Mouse (Mus musculus) induced T-regulatory cell, adult 2 months (primary cell): Measurements from ENCODE around the gene Zscan5b.
A peak's percentile ranks its signal among the peaks of the same experiment; 100 is the strongest.
"Not testable (repeated sequence)": the region's sequence is repeated elsewhere in the genome, so short reads cannot be mapped to it uniquely, and the experiment has no call there.

ENCODE experiments used
- DNase-seq: peaks from one replicate; pipeline ENCODE4 v3.0.0-alpha.2; 2012; ENCODE audit warnings: low read depth

The Zscan5b gene

GRCm38 (mm10) chr7:6221978-6222377 is at the start of gene Zscan5b:
TSS of gene Zscan5b (plus strand) at chr7:6222278.
- DNase-seq, result no peak

- DNase-seq, result no peak
These were observed 49.3 kb upstream of the Zscan5b start for GRCm38 (mm10) chr7:6172674-6173244.

- DNase-seq, result no peak
These were observed 48.2 kb upstream of the Zscan5b start for GRCm38 (mm10) chr7:6173872-6174271.

- peak; percentile 29 for DNase-seq
These were observed 47.6 kb upstream of the Zscan5b start for GRCm38 (mm10) chr7:6174365-6174987.

GRCm38 (mm10) chr7:6179013-6179412 is 43.1 kb upstream of the Zscan5b start:
- no peak for DNase-seq

GRCm38 (mm10) chr7:6182882-6183281 is 39.2 kb upstream of the Zscan5b start:
- no peak for DNase-seq

GRCm38 (mm10) chr7:6183802-6184201 is 38.3 kb upstream of the Zscan5b start:
- DNase-seq, result no peak

- no peak for DNase-seq
These were observed 37.6 kb upstream of the Zscan5b start for GRCm38 (mm10) chr7:6184521-6184920.

GRCm38 (mm10) chr7:6185391-6185790 is 36.7 kb upstream of the Zscan5b start:
- DNase-seq, result no peak

GRCm38 (mm10) chr7:6186176-6186575 is 35.9 kb upstream of the Zscan5b start:
- no peak for DNase-seq

GRCm38 (mm10) chr7:6186756-6187155 is 35.3 kb upstream of the Zscan5b start:
- DNase-seq, result no peak

GRCm38 (mm10) chr7:6189542-6189941 is 32.5 kb upstream of the Zscan5b start:
- no peak for DNase-seq

GRCm38 (mm10) chr7:6191376-6191775 is 30.7 kb upstream of the Zscan5b start:
- DNase-seq, result peak; percentile 87

- peak; percentile 76 for DNase-seq
These were observed 27.9 kb upstream of the Zscan5b start for GRCm38 (mm10) chr7:6194129-6194528.

- DNase-seq, result peak; percentile 16
These were observed 26.3 kb upstream of the Zscan5b start for GRCm38 (mm10) chr7:6195777-6196176.

- no peak for DNase-seq
These were observed 25.3 kb upstream of the Zscan5b start, which contains the start of gene Galp for GRCm38 (mm10) chr7:6196790-6197189. TSS of gene Galp (plus strand) at chr7:6197090.

- DNase-seq, result no peak
These were observed 17.9 kb upstream of the Zscan5b start for GRCm38 (mm10) chr7:6204200-6204599.

GRCm38 (mm10) chr7:6213144-6213543 is 8.9 kb upstream of the Zscan5b start:
- peak; percentile 46 for DNase-seq

GRCm38 (mm10) chr7:6214691-6215090 is 7.4 kb upstream of the Zscan5b start:
- DNase-seq, result not testable (repeated sequence)

GRCm38 (mm10) chr7:6220147-6220546 is 1.9 kb upstream of the Zscan5b start:
- no peak for DNase-seq

GRCm38 (mm10) chr7:6228491-6228890 is 6.4 kb downstream of the Zscan5b start:
- not testable (repeated sequence) for DNase-seq

- DNase-seq, result no peak
These were observed 17.7 kb downstream of the Zscan5b start for GRCm38 (mm10) chr7:6239787-6240186.

- peak; percentile 73 for DNase-seq
These were observed 18.9 kb downstream of the Zscan5b start for GRCm38 (mm10) chr7:6240841-6241425.
